Mouse (Mus musculus) frontal cortex, postnatal 36 days (tissue): Measurements from ENCODE around the gene Tubd1.
A peak's percentile ranks its signal among the peaks of the same experiment; 100 is the strongest.

Experiments used
- DNase-seq, 2 experiments: peaks; one replicate each; pipeline ENCODE4 v3.0.0; 2022; ENCODE audit warnings: low spot score in 2 of 2

The Tubd1 gene

GRCm38 (mm10) chr11:86583990-86584897 is 39.5 kb downstream of the Tubd1 start:
- DNase-seq, result no peak

GRCm38 (mm10) chr11:86584898-86585597 is 40.3 kb downstream of the Tubd1 start:
- no peak for DNase-seq

DNA sequence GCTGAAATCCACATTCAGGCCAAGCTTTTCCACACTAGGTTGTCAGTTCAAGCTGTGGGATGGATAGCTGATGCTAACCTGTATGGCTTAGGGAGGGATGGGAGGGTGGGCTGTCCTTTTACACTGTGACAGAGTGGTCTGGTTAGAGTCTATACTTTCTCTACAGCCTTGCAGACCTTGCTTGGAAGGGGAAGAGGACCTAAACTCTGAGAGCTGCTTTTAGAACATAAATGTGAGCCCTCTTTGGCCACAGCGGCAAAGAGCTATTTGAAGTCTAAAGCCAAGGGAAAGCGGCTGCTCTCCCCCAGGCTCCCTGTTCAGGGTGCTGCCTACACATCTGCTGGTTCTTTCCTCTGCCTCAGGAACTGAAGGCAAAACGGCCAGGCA is 40.8 kb downstream of the Tubd1 start:
- DNase-seq, result no peak

DNA sequence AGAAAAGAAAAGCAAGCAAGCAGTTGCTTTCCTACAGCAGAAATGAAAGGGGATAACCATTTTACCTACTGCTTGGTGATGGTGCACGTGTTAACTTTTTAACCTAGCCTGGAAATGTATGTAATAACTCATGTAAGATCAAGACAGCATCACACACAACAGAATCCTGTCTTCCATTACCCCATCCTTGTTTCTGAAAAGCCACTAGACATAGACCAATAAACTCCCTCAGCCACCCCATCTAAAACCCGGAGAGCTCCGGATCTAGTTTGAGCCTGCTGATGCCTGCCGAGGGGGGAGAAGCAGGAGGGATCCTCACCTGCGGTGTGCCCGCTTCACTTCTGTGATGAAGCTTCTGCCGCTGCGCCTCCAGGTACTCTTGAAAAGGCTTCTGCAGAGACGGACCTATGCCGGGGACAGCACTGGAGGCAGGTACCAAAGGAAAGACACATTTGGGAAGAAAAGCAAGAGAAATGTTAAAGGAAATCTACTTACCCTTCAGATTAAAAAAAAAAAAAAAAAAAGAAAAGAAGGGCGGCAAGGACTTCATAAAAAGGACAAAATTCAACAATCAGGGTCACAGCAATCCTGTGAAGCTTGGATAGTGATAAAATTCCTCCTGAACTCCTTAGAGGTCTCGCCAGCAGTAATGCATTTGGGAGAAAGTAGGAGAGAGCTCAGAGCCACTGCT is 41.5 kb downstream of the Tubd1 start:
- no peak for DNase-seq

DNA sequence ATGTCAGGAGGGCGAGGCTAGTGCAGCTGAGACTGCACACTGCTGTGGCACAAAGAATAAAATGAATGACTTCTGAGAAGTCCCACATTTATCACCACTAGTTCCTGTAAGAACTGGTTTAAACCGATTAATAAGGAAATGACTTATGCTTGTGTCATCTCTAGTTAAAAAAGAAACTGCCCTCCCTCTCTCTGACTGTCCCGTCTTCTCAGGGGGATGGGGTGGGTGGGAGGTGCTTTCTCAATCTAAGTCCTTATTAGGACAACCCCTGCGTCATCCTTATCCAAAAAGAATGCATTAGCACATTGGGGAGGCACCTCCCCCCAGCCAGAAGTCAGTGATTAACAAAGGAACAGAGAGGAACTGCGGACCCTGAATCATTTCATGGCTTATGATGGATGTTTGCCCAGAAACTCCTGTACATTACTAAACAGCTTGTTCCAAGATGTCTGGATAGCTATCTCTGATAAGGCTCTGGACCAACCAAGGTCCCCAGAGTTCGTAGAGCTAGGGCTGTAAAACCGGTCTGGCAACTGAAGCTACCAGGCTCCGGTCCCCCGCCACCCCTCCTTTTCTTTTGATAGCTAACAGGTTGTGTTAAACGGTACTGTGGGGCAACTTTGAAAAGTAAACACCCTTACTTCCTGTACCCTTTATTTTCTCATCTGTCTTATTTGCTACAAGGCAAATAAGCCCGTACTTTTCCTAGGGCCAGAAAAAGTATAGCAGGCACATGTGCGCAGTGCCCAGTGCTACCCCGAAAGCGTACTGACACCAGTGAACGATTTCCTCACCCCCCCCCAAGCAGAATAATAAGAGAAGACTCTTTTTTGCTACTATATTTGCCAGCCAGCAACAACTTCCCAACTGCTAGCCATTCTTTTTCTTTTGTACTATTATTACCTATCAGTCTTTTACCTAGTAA is 42.3 kb downstream of the Tubd1 start:
- no peak for DNase-seq

DNA sequence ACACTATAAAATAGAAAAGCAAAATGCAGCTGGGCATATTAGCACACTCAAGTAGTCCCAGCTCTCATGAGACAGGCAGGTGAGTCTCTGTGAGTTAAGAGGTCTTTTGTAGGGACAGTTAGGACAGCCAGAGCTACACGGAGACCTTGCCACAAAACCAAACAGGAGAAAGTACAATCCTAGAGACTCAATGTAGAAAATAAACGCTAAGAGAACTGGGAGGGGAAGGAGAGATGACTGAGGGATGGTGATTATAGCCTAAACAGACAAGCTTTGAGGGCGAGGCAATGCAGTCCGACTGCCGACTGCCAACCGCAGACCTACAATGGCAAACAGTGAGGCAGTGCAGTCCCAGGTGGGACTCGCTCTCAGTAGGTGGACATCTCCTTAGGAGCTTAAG is 43.0 kb downstream of the Tubd1 start:
- no peak for DNase-seq

GRCm38 (mm10) chr11:86588583-86589298 is 44.0 kb downstream of the Tubd1 start:
- no peak for DNase-seq

DNA sequence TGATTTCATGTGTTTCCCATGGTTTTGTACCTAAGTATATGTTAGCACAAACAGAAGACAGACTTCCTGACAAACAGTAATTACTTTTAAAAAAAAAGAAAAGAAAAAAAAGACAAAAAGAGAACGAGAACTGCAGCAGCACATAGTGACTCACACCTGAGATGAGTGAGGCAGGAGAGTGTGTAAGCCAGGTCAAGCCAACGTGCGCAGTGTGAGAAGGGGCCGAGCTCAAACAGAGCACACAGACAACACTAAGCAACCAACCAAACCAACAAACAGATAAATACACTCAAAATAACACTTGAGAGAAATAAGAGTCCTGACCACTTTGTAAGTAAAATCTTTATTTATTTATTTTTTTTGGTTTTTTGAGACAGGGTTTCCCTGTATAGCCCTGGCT is 45.3 kb downstream of the Tubd1 start:
- no peak for DNase-seq

DNA sequence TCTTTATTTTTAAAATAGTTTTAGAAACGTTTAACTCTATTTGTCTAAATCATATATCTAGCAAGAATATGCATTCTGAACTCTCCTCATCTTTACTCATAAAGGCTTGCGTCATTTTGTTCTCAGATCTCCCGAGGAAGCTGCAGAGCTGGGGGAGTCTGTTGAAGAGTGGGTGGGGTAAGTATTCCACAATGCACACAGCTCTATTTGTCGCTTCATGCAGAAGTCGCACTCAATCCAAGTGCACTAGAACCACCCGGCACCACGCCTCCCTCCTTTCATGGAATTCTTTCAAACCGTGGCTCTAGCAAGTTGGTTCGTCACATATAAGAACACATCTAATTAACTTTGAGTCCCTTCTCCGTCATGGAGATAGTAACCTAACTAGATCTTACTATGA is 45.8 kb downstream of the Tubd1 start:
- peak; percentile 28 to 54 for DNase-seq

GRCm38 (mm10) chr11:86591301-86591845 is 46.6 kb downstream of the Tubd1 start:
- no peak for DNase-seq

GRCm38 (mm10) chr11:86591931-86592616 is 47.3 kb downstream of the Tubd1 start:
- no peak for DNase-seq

GRCm38 (mm10) chr11:86592993-86593392 is 48.2 kb downstream of the Tubd1 start:
- DNase-seq, result no peak

- DNase-seq, result no peak
Measured at GRCm38 (mm10) chr11:86593443-86593842, 48.7 kb downstream of the Tubd1 start.

DNA sequence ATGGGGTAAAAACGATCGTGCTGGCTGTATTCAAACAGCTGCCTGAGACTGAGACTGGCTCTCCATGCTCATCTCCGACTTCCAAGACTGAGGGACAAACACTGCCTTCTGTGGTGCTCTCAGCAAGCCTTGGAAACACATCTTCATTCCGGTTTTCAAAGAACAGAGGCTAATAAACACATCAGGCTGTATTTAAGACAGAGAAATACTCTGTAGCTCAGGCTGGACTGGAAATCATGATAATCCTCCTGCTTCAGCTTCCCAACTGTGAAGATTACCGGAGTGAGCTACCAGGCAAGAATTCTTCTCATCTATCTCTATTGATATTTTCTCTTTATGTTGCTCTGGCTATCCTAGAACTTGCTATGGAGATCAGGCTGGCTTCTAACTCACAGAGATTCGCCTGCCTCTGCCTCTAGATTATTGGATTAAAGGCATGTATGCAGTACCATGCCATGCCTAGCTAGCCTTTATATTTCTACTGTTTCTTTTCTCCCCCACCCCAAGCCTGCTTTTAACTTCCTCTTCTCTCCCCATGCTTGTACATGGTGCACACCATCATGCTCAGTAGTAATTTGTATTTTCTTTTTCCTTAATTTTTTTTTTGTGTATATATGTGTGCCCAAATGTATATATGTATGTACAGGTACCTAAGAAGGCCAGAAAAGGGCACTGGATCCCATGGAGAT is 49.5 kb downstream of the Tubd1 start:
- no peak for DNase-seq

GRCm38 (mm10) chr11:86595366-86595765 is 50.6 kb downstream of the Tubd1 start:
- no peak for DNase-seq

GRCm38 (mm10) chr11:86596187-86596960 is 51.6 kb downstream of the Tubd1 start:
- no peak for DNase-seq

GRCm38 (mm10) chr11:86596976-86597375 is 52.2 kb downstream of the Tubd1 start:
- no peak for DNase-seq

DNA sequence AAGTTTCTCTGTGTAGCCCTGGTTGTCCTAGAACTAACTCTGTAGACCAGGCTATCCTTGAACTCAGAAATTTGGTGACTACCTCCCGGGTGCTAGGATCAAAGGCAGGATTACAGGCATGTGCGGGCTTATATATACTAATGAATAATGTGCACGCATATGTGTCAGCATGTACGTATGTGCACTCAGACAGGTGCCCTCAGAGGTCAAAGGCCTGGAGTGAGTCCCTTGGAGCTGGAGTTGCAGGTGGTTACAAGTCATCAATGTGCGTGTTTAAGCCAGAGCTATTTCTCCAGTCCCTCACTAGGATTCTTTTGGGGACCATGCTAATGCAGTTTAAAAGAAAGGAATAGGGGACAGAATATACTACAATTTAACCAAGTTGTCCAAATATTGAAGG is 53.4 kb downstream of the Tubd1 start:
- DNase-seq, result no peak
